ENCODE assay signal across 26 mouse cellular contexts in the genomic region with DNA sequence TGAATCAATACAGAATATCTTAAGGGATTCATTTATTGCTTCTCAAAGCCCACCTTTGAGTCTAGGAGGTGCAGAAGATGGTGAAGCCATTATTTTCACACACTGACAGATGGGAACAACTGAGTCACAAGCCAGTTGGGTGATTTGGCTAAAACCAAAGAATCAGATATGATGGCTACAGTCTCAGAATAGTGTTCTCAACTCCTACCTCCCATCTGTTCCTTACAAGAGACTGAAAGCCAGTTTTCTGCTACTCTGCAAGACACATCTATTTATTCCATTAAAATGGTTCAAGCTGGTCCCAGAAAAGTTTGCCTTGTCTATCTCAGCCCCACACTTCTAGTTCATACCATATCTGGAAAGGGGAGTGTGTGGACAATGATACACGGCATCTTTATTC.
A peak's percentile ranks its signal among the peaks of the same experiment; 100 is the strongest.
DNase-seq lines count a peak whose midpoint lies in the region; ATAC-seq lines count a peak whose summit lies in the region.
"Had no signal": no experiment of that assay in that cellular context is flagged by ENCODE, and none has a peak within 500 bp of the region (broad histone marks: within the 10 kb centered on the region; RNA-seq: fewer than 3 reads in every experiment).

No protein-coding gene starts in this region.

- intact Hi-C loops in left cerebral cortex, postnatal 4 days (cut with DNase I): no loop called here

- H3K9ac ChIP-seq in forebrain, embryonic 14.5 days (ENCODE audit: low read length): no peak overlapping the region
- H3K9ac ChIP-seq: embryonic facial prominence, embryonic 15.5 days; limb, embryonic 13.5 days; liver, embryonic 14.5 days had no signal

- no peak overlapping the region for H3K4me2 ChIP-seq in forebrain, embryonic 14.5 days (ENCODE audit: low read length)
- H3K4me2 ChIP-seq: embryonic facial prominence, embryonic 15.5 days; limb, embryonic 13.5 days had no signal

- 91% methylated on average over 1 of the region's 1 CpGs for WGBS in forebrain, embryonic 14.5 days
- WGBS in forebrain, embryonic 10.5 days: 90% methylated on average over 1 of the region's 1 CpGs

- H3K27me3 ChIP-seq in forebrain, embryonic 14.5 days (replicated peaks; ENCODE audit: control insufficient read depth, insufficient read depth, low read length): no peaks in the 10 kb centered on the region
- no peaks in the 10 kb centered on the region for H3K27me3 ChIP-seq in forebrain, embryonic 10.5 days (ENCODE audit: poor library complexity, severe bottlenecking)
- H3K27me3 ChIP-seq: embryonic facial prominence, embryonic 15.5 days; limb, embryonic 13.5 days; Patski had no signal

- H3K36me3 ChIP-seq in forebrain, embryonic 14.5 days (ENCODE audit: control insufficient read depth, insufficient read depth, low read length): no peaks in the 10 kb centered on the region
- H3K36me3 ChIP-seq in forebrain, embryonic 10.5 days (replicated peaks): no peaks in the 10 kb centered on the region
- H3K36me3 ChIP-seq: embryonic facial prominence, embryonic 15.5 days; limb, embryonic 13.5 days; midbrain, embryonic 10.5 days had no signal

- peak; percentile 33 for DNase-seq in forebrain, embryonic 14.5 days (ENCODE audit: low spot score)
- DNase-seq in forebrain, embryonic 10.5 days (ENCODE audit: extremely low spot score, low spot score): no peak
- peak; percentile 53 for DNase-seq in left cerebral cortex, adult 11 months (ENCODE audit: low spot score)
- DNase-seq in left cerebral cortex, postnatal 4 days: no peak
- peak; percentile 64 to 66 for DNase-seq in left cerebral cortex, adult 18-20 months (ENCODE audit: low spot score in 2 of 2)
- peak; percentile 30 to 74 for DNase-seq in right cerebral cortex, postnatal 36 days (ENCODE audit: low spot score in 2 of 2)
- DNase-seq in liver: no peak
- DNase-seq: adrenal gland, postnatal 14 days; cerebellum, adult 18-20 months; cerebellum, postnatal 36 days; gastrocnemius, postnatal 10 days; heart, adult 11 months; heart, postnatal 4 days; spleen, adult 18-20 months; thymus, adult 18-20 months; thymus, postnatal 4 days had no signal

- no peaks in the 10 kb centered on the region for H3K4me1 ChIP-seq in forebrain, embryonic 14.5 days (ENCODE audit: control insufficient read depth, insufficient read depth, low read length)
- no peaks in the 10 kb centered on the region for H3K4me1 ChIP-seq in forebrain, embryonic 10.5 days
- H3K4me1 ChIP-seq: embryonic facial prominence, embryonic 15.5 days; limb, embryonic 13.5 days; midbrain, embryonic 10.5 days had no signal

- no peak overlapping the region for H3K4me3 ChIP-seq in forebrain, embryonic 14.5 days (ENCODE audit: low read depth, low read length)
- no peak overlapping the region for H3K4me3 ChIP-seq in forebrain, embryonic 10.5 days
- H3K4me3 ChIP-seq: embryonic facial prominence, embryonic 15.5 days; limb, embryonic 13.5 days; midbrain, embryonic 10.5 days had no signal

- no peaks in the 10 kb centered on the region for H3K9me3 ChIP-seq in forebrain, embryonic 14.5 days (replicated peaks; ENCODE audit: control insufficient read depth, low read length)
- H3K9me3 ChIP-seq in forebrain, embryonic 10.5 days: no peaks in the 10 kb centered on the region
- H3K9me3 ChIP-seq: embryonic facial prominence, embryonic 15.5 days; limb, embryonic 13.5 days; midbrain, embryonic 10.5 days had no signal

- no peak overlapping the region for H3K27ac ChIP-seq in forebrain, embryonic 14.5 days (ENCODE audit: low read depth, low read length)
- H3K27ac ChIP-seq in forebrain, embryonic 10.5 days: no peak overlapping the region
- H3K27ac ChIP-seq: embryonic facial prominence, embryonic 15.5 days; limb, embryonic 13.5 days; liver, embryonic 14.5 days; macrophage; midbrain, embryonic 10.5 days had no signal

- no peak for ATAC-seq in forebrain, embryonic 14.5 days
- no peak for ATAC-seq in erythroid progenitor cell, adult 5-6 weeks (replicated peaks; ENCODE audit: low FRiP score, poor library complexity, severe bottlenecking)
- ATAC-seq: CD4-positive, CD25-positive, alpha-beta regulatory T cell, adult 4 months; hindbrain, embryonic 16.5 days; intestine, embryonic 16.5 days; Patski had no signal

Comparison
In these comparisons a context has a peak if more than half of its experiments do, and no peak if none do; other contexts are left out.
1. DNase-seq: peak in forebrain, embryonic 14.5 days (single experiment), left cerebral cortex, adult 11 months (single experiment), left cerebral cortex, adult 18-20 months (2 of 2) and right cerebral cortex, postnatal 36 days (2 of 2); none in forebrain, embryonic 10.5 days (single experiment), left cerebral cortex, postnatal 4 days (single experiment) and liver (single experiment).